In genomic region chr6:83540017-83540416, GRCm38 (mm10) we compare ENCODE assay signal across 12 mouse cellular contexts. TPM values are rescaled to one million over a fixed set of nuclear protein-coding genes. Genes with fewer than 3 reads are reported as not detected.
DNase-seq lines count a peak whose midpoint lies in the region; ATAC-seq and TF ChIP-seq lines count a peak whose summit lies in the region.
"Had no signal": no experiment of that assay in that cellular context is flagged by ENCODE, and none has a peak within 500 bp of the region (broad histone marks: within the 10 kb centered on the region; RNA-seq: fewer than 3 reads in every experiment).

No protein-coding gene starts in this region.

- no peaks in the 10 kb centered on the region for H3K9me3 ChIP-seq in hindbrain, postnatal 0 days (ENCODE audit: low read length)
- no peaks in the 10 kb centered on the region for H3K9me3 ChIP-seq in hindbrain, embryonic 13.5 days
- no peaks in the 10 kb centered on the region for H3K9me3 ChIP-seq in stomach, postnatal 0 days (ENCODE audit: control insufficient read depth, low read length)

- H3K36me3 ChIP-seq in hindbrain, postnatal 0 days (ENCODE audit: insufficient read depth, low read length) = peaks cover 2% of the 10 kb centered on the region; the same call in 1 of the 2 replicates
- H3K36me3 ChIP-seq in hindbrain, embryonic 13.5 days = peaks cover 30% of the 10 kb centered on the region
- peaks cover 5% of the 10 kb centered on the region; the same call in 1 of the 2 replicates for H3K36me3 ChIP-seq in stomach, postnatal 0 days (ENCODE audit: control insufficient read depth, insufficient read depth, low read length)

- H3K4me1 ChIP-seq in hindbrain, postnatal 0 days (ENCODE audit: insufficient read depth, low read length) = no peaks in the 10 kb centered on the region; the same call in 1 of the 2 replicates
- 0 out of 2 replicates have a peak, but pooled peaks cover 7% of the 10 kb centered on the region for H3K4me1 ChIP-seq in hindbrain, embryonic 13.5 days (replicated peaks)
- H3K4me1 ChIP-seq in stomach, postnatal 0 days (replicated peaks; ENCODE audit: control insufficient read depth, insufficient read depth) = no peaks in the 10 kb centered on the region

- H3K9ac ChIP-seq in hindbrain, postnatal 0 days (replicated peaks; ENCODE audit: low read length) = no peak overlapping the region
- H3K9ac ChIP-seq in hindbrain, embryonic 13.5 days = no peak overlapping the region
- no peak overlapping the region for H3K9ac ChIP-seq in stomach, postnatal 0 days (ENCODE audit: low read length)

- TF ChIP-seq EP300 in stomach, postnatal 0 days (optimal IDR thresholded peaks at IDR 0.05) = no peak

- no peak for ATAC-seq in hindbrain, postnatal 0 days
- no peak for ATAC-seq in hindbrain, embryonic 13.5 days (ENCODE audit: low FRiP score)
- no peak for ATAC-seq in stomach, postnatal 0 days (ENCODE audit: low FRiP score, low TSS enrichment)

- DNase-seq in cerebellum, postnatal 10 days = peak; percentile 69 to 73
- DNase-seq in cerebellum, adult 9-11 months = no peak
- DNase-seq in hindbrain, postnatal 0 days (ENCODE audit: low spot score) = peak; percentile 36
- peak; percentile 28 for DNase-seq in retina, postnatal 1 day
- no peak for DNase-seq in retina, embryonic 14.5 days (ENCODE audit: low spot score)
- no peak for DNase-seq in stomach, postnatal 0 days (ENCODE audit: low spot score)
- DNase-seq in gastrocnemius, adult 8-10 months (ENCODE audit: low spot score in 2 of 2) = no peak
- DNase-seq: gastrocnemius, postnatal 14 days; kidney, adult 2 months had no signal

- H3K27me3 ChIP-seq in hindbrain, postnatal 0 days (ENCODE audit: insufficient read depth, low read length) = no peaks in the 10 kb centered on the region
- H3K27me3 ChIP-seq in hindbrain, embryonic 13.5 days = no peaks in the 10 kb centered on the region
- H3K27me3 ChIP-seq in stomach, postnatal 0 days (ENCODE audit: control insufficient read depth, insufficient read depth, low read length) = no peaks in the 10 kb centered on the region

- H3K27ac ChIP-seq in hindbrain, postnatal 0 days = no peak overlapping the region
- H3K27ac ChIP-seq in hindbrain, embryonic 13.5 days = no peak overlapping the region
- H3K27ac ChIP-seq in stomach, postnatal 0 days (replicated peaks) = peak overlapping the region; percentile 67

- no peak for TF ChIP-seq CTCF in hindbrain, postnatal 0 days (IDR thresholded peaks at IDR 0.05; ENCODE audit: low read depth)
- no peak for TF ChIP-seq CTCF in stomach, postnatal 0 days (IDR thresholded peaks at IDR 0.05; ENCODE audit: low read depth)

- no peak overlapping the region for H3K4me2 ChIP-seq in hindbrain, postnatal 0 days (ENCODE audit: low read depth, low read length)
- H3K4me2 ChIP-seq in hindbrain, embryonic 13.5 days = no peak overlapping the region
- H3K4me2 ChIP-seq in stomach, postnatal 0 days (replicated peaks; ENCODE audit: low read depth) = no peak overlapping the region
- H3K4me2 ChIP-seq: liver, embryonic 11.5 days had no signal

- H3K4me3 ChIP-seq in hindbrain, postnatal 0 days (ENCODE audit: low read length) = no peak overlapping the region
- no peak overlapping the region for H3K4me3 ChIP-seq in hindbrain, embryonic 13.5 days
- H3K4me3 ChIP-seq in stomach, postnatal 0 days (ENCODE audit: low read depth, low read length) = no peak overlapping the region
- H3K4me3 ChIP-seq: myocyte had no signal

- WGBS in hindbrain, postnatal 0 days = 30% methylated on average over 4 of the region's 4 CpGs
- 33% methylated on average over 4 of the region's 4 CpGs for WGBS in hindbrain, embryonic 13.5 days
- WGBS in stomach, postnatal 0 days = 35% methylated on average over 4 of the region's 4 CpGs

RNA-seq across cellular contexts. Expression of gene Actg2, which starts 4.0 kb away (rescaled TPM):
- 0.36 and 2.1 TPM in 2 replicates for total RNA-seq in hindbrain, postnatal 0 days (2014; rRNA removed)
- polyA plus RNA-seq in hindbrain, postnatal 0 days (2015; fragmentation: Nextera tagmentation; extraction: Ambion mirVana) = 0.78 and 1.7 TPM in 2 replicates
- 2.0 and 2.8 TPM in 2 replicates for polyA plus RNA-seq in hindbrain, embryonic 13.5 days (2015; fragmentation: Nextera tagmentation; extraction: Ambion mirVana)
- 2,872 and 3,802 TPM in 2 replicates for polyA plus RNA-seq in stomach, postnatal 0 days (2015; fragmentation: Nextera tagmentation; extraction: Ambion mirVana)
- under 1 TPM; 0.39 to 0.73 (median 0.55) TPM for total RNA-seq in gastrocnemius, adult 8-10 months (2022)

RNA-seq across cellular contexts. Expression of gene Stambp, which starts 32.5 kb away (rescaled TPM):
- 9.5 and 11.1 TPM in 2 replicates for total RNA-seq in hindbrain, postnatal 0 days (2014; rRNA removed)
- polyA plus RNA-seq in hindbrain, postnatal 0 days (2015; fragmentation: Nextera tagmentation; extraction: Ambion mirVana) = 58.2 and 60.4 TPM in 2 replicates
- 50.1 and 51.4 TPM in 2 replicates for polyA plus RNA-seq in hindbrain, embryonic 13.5 days (2015; fragmentation: Nextera tagmentation; extraction: Ambion mirVana)
- 26.4 and 26.9 TPM in 2 replicates for polyA plus RNA-seq in stomach, postnatal 0 days (2015; fragmentation: Nextera tagmentation; extraction: Ambion mirVana)
- 1 to 10 TPM; 5.6 to 6.8 (median 6.3) TPM for total RNA-seq in gastrocnemius, adult 8-10 months (2022)

RNA-seq across cellular contexts. Expression of gene Dguok, which starts 33.2 kb away (rescaled TPM):
- 31.8 and 52.5 TPM in 2 replicates for total RNA-seq in hindbrain, postnatal 0 days (2014; rRNA removed)
- polyA plus RNA-seq in hindbrain, postnatal 0 days (2015; fragmentation: Nextera tagmentation; extraction: Ambion mirVana) = 51.1 and 52.0 TPM in 2 replicates
- polyA plus RNA-seq in hindbrain, embryonic 13.5 days (2015; fragmentation: Nextera tagmentation; extraction: Ambion mirVana) = 69.1 and 69.7 TPM in 2 replicates
- polyA plus RNA-seq in stomach, postnatal 0 days (2015; fragmentation: Nextera tagmentation; extraction: Ambion mirVana) = 44.2 and 45.8 TPM in 2 replicates
- total RNA-seq in gastrocnemius, adult 8-10 months (2022) = 10 to 100 TPM; 14.6 to 17.3 (median 16.2) TPM

Comparison
In these comparisons a context has a peak if more than half of its experiments do, and no peak if none do; other contexts are left out.
1. DNase-seq: peak in cerebellum, postnatal 10 days (2 of 2), hindbrain, postnatal 0 days (single experiment) and retina, postnatal 1 day (single experiment); none in cerebellum, adult 9-11 months (single experiment), retina, embryonic 14.5 days (single experiment), stomach, postnatal 0 days (single experiment) and gastrocnemius, adult 8-10 months (0 of 2).
2. RNA of gene Actg2, which starts 4.0 kb away (polyA plus RNA-seq): 2,872 to 3,802 TPM in stomach, postnatal 0 days; 2.0 to 2.8 TPM in hindbrain, embryonic 13.5 days and 0.78 to 1.7 TPM in hindbrain, postnatal 0 days; every median in the first group is over 100 times any median in the second.